Mouse (Mus musculus): ENCODE results near the gene Slf2. TPM values are rescaled to one million over a fixed set of nuclear protein-coding genes. Genes with fewer than 3 reads are reported as not detected.
A peak's percentile ranks its signal among the peaks of the same experiment; 100 is the strongest.

The Slf2 gene
- polyA plus RNA-seq, 1 experiment from 2014 or later: 48.7 TPM

GRCm38 (mm10) chr19:44899104-44899793, 31.7 kb upstream of the Slf2 start:
- Histone ChIP-seq H3K27me3 (peaks cover 56% of the 10 kb centered on the region), H3K27ac (no peak overlapping the region), H3K9ac (peak overlapping the region; percentile 4; the same call in 1 of the 2 replicates), H3K9me3 (no peaks in the 10 kb centered on the region), H3K4me2 (no peak overlapping the region), H3K36me3 (replicated peaks) (no peaks in the 10 kb centered on the region), H3K4me3 (replicated peaks) (no peak overlapping the region), H3K4me1 (peaks cover 22% of the 10 kb centered on the region)
- ATAC-seq (ENCODE audit: low FRiP score): no peak
- WGBS: 44% methylated on average over 9 of the region's 9 CpGs

- peaks cover 22% of the 10 kb centered on the region for H3K4me1 ChIP-seq
- peak overlapping the region; percentile 29; the same call in 1 of the 2 replicates for H3K9ac ChIP-seq
- no peak overlapping the region for H3K4me3 ChIP-seq (replicated peaks)
- WGBS: 35% methylated on average over 22 of the region's 22 CpGs
- no peaks in the 10 kb centered on the region for H3K9me3 ChIP-seq
- peak overlapping the region; percentile 13; the same call in 1 of the 2 replicates for H3K4me2 ChIP-seq
- H3K27me3 ChIP-seq: peaks cover 51% of the 10 kb centered on the region
- H3K36me3 ChIP-seq (replicated peaks): no peaks in the 10 kb centered on the region
- peak overlapping the region; percentile 53; the same call in 1 of the 2 replicates for H3K27ac ChIP-seq
- ATAC-seq (ENCODE audit: low FRiP score): peak; percentile 67
These were observed 30.8 kb upstream of the Slf2 start for GRCm38 (mm10) chr19:44899947-44900773.

GRCm38 (mm10) chr19:44901047-44901446, 29.9 kb upstream of the Slf2 start:
- H3K27me3 ChIP-seq: peaks cover 42% of the 10 kb centered on the region

GRCm38 (mm10) chr19:44902324-44902723, 28.6 kb upstream of the Slf2 start:
- Histone ChIP-seq H3K9ac (no peak overlapping the region), H3K4me1 (peaks cover 22% of the 10 kb centered on the region), H3K36me3 (replicated peaks) (no peaks in the 10 kb centered on the region), H3K4me2 (no peak overlapping the region), H3K4me3 (replicated peaks) (no peak overlapping the region), H3K9me3 (no peaks in the 10 kb centered on the region), H3K27me3 (peaks cover 30% of the 10 kb centered on the region), H3K27ac (no peak overlapping the region)
- ATAC-seq (ENCODE audit: low FRiP score): no peak
- 95% methylated on average over 4 of the region's 4 CpGs for WGBS

More at GRCm38 (mm10) chr19:44901047-44901446, 29.9 kb upstream of the Slf2 start:
- WGBS: 74% methylated on average over 3 of the region's 3 CpGs
- peaks cover 22% of the 10 kb centered on the region for H3K4me1 ChIP-seq
- no peaks in the 10 kb centered on the region for H3K9me3 ChIP-seq
- H3K9ac ChIP-seq: no peak overlapping the region
- H3K27ac ChIP-seq: no peak overlapping the region
- H3K4me2 ChIP-seq: no peak overlapping the region
- ATAC-seq (ENCODE audit: low FRiP score): no peak
- H3K36me3 ChIP-seq (replicated peaks): no peaks in the 10 kb centered on the region
- no peak overlapping the region for H3K4me3 ChIP-seq (replicated peaks)

- no peak overlapping the region for H3K4me2 ChIP-seq
- no peak for ATAC-seq (ENCODE audit: low FRiP score)
- H3K27ac ChIP-seq: no peak overlapping the region
- no peaks in the 10 kb centered on the region for H3K36me3 ChIP-seq (replicated peaks)
- H3K27me3 ChIP-seq: peaks cover 18% of the 10 kb centered on the region; the same call in 1 of the 2 replicates
- H3K4me1 ChIP-seq: peaks cover 31% of the 10 kb centered on the region
- 80% methylated on average over 6 of the region's 6 CpGs for WGBS
- no peak overlapping the region for H3K9ac ChIP-seq
- H3K4me3 ChIP-seq (replicated peaks): no peak overlapping the region
- H3K9me3 ChIP-seq: no peaks in the 10 kb centered on the region
These were observed 27.5 kb upstream of the Slf2 start for GRCm38 (mm10) chr19:44903343-44904000.

GRCm38 (mm10) chr19:44904141-44904720, 26.7 kb upstream of the Slf2 start:
- 35% methylated on average over 6 of the region's 6 CpGs for WGBS
- Histone ChIP-seq H3K4me2 (no peak overlapping the region), H3K27ac (no peak overlapping the region)

GRCm38 (mm10) chr19:44905316-44905715, 25.6 kb upstream of the Slf2 start:
- H3K36me3 ChIP-seq (replicated peaks): no peaks in the 10 kb centered on the region
- WGBS: 43% methylated on average over 4 of the region's 4 CpGs
- H3K27ac ChIP-seq: no peak overlapping the region
- H3K4me1 ChIP-seq: peaks cover 27% of the 10 kb centered on the region
- H3K27me3 ChIP-seq: peaks cover 7% of the 10 kb centered on the region; the same call in 1 of the 2 replicates
- no peak overlapping the region for H3K4me2 ChIP-seq
- H3K9me3 ChIP-seq: no peaks in the 10 kb centered on the region
- no peak overlapping the region for H3K9ac ChIP-seq
- no peak for ATAC-seq (ENCODE audit: low FRiP score)
- H3K4me3 ChIP-seq (replicated peaks): no peak overlapping the region

More at GRCm38 (mm10) chr19:44904141-44904720, 26.7 kb upstream of the Slf2 start:
- ATAC-seq (ENCODE audit: low FRiP score): no peak
- peaks cover 11% of the 10 kb centered on the region; the same call in 1 of the 2 replicates for H3K27me3 ChIP-seq
- H3K9me3 ChIP-seq: no peaks in the 10 kb centered on the region
- H3K4me1 ChIP-seq: peaks cover 35% of the 10 kb centered on the region
- no peak overlapping the region for H3K9ac ChIP-seq
- H3K4me3 ChIP-seq (replicated peaks): no peak overlapping the region
- no peaks in the 10 kb centered on the region for H3K36me3 ChIP-seq (replicated peaks)

GRCm38 (mm10) chr19:44907851-44908690, 22.9 kb upstream of the Slf2 start:
- Histone ChIP-seq H3K4me3 (replicated peaks) (no peak overlapping the region), H3K9ac (no peak overlapping the region), H3K27me3 (no peaks in the 10 kb centered on the region), H3K4me1 (peaks cover 19% of the 10 kb centered on the region), H3K4me2 (no peak overlapping the region), H3K36me3 (replicated peaks) (no peaks in the 10 kb centered on the region), H3K27ac (peak overlapping the region; percentile 54; the same call in 1 of the 2 replicates), H3K9me3 (no peaks in the 10 kb centered on the region)
- 47% methylated on average over 15 of the region's 15 CpGs for WGBS
- no peak for ATAC-seq (ENCODE audit: low FRiP score)

GRCm38 (mm10) chr19:44908836-44909460, 22.0 kb upstream of the Slf2 start:
- no peak overlapping the region for H3K27ac ChIP-seq

GRCm38 (mm10) chr19:44914481-44915249, 16.3 kb upstream of the Slf2 start:
- H3K36me3 ChIP-seq (replicated peaks): no peaks in the 10 kb centered on the region
- no peaks in the 10 kb centered on the region for H3K4me1 ChIP-seq
- no peak overlapping the region for H3K27ac ChIP-seq
- ATAC-seq (ENCODE audit: low FRiP score): no peak
- H3K9me3 ChIP-seq: no peaks in the 10 kb centered on the region
- 65% methylated on average over 10 of the region's 10 CpGs for WGBS
- H3K27me3 ChIP-seq: no peaks in the 10 kb centered on the region
- H3K9ac ChIP-seq: no peak overlapping the region
- no peak overlapping the region for H3K4me2 ChIP-seq
- no peak overlapping the region for H3K4me3 ChIP-seq (replicated peaks)

More at GRCm38 (mm10) chr19:44908836-44909460, 22.0 kb upstream of the Slf2 start:
- no peak overlapping the region for H3K9ac ChIP-seq
- H3K4me1 ChIP-seq: peaks cover 19% of the 10 kb centered on the region
- no peak overlapping the region for H3K4me3 ChIP-seq (replicated peaks)
- WGBS: 41% methylated on average over 11 of the region's 11 CpGs
- H3K36me3 ChIP-seq (replicated peaks): no peaks in the 10 kb centered on the region
- no peaks in the 10 kb centered on the region for H3K9me3 ChIP-seq
- ATAC-seq (ENCODE audit: low FRiP score): no peak
- no peaks in the 10 kb centered on the region for H3K27me3 ChIP-seq
- no peak overlapping the region for H3K4me2 ChIP-seq

Measured in forebrain, embryonic 12.5 days (tissue).